ENCODE assay signal across 8 mouse cellular contexts in the genomic region with DNA sequence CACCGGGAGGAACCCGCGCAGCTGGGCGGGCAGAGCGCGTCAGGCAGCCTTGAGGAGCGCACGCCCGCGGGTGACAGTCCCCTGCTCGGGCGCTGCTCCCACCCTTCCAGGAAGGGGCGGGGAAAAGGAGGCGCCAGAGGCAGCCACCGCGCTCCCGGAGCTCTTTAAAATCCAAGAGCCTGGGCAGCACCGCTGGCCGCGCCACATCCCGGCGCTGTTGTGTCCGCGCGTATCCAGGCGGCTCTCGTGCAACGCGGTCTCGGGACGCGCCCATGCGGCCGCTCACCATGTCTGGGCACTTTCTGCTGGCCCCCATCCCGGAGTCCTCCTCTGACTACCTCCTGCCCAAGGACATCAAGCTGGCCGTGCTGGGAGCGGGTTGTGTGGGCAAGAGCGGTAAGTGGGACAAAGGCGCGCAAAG. TPM values are rescaled to one million over a fixed set of nuclear protein-coding genes. Genes with fewer than 3 reads are reported as not detected.
DNase-seq lines count a peak whose midpoint lies in the region; ATAC-seq and TF ChIP-seq lines count a peak whose summit lies in the region.

A gene (plus strand): TSS at position 127 of the 421 bp plus-strand sequence.

- DNase-seq in forebrain, embryonic 10.5 days (ENCODE audit: extremely low spot score, low spot score) = peak; percentile 86
- DNase-seq in liver, adult 2 months (ENCODE audit: extremely low read depth, low read depth, low spot score) = peak; percentile 54
- peak; percentile 79 for DNase-seq in midbrain, postnatal 0 days (ENCODE audit: low spot score)

- no peaks in the 10 kb centered on the region for H3K9me3 ChIP-seq in forebrain, embryonic 10.5 days
- no peaks in the 10 kb centered on the region for H3K9me3 ChIP-seq in heart, embryonic 13.5 days
- H3K9me3 ChIP-seq in kidney, embryonic 16.5 days (ENCODE audit: low read length) = no peaks in the 10 kb centered on the region
- no peaks in the 10 kb centered on the region for H3K9me3 ChIP-seq in midbrain, postnatal 0 days (ENCODE audit: low read length)
- no peaks in the 10 kb centered on the region for H3K9me3 ChIP-seq in stomach, embryonic 15.5 days

- TF ChIP-seq POLR2A in liver, adult 2 months (IDR thresholded peaks at IDR 0.05; ENCODE audit: extremely low read depth, insufficient read depth, low read length) = 0 out of 2 replicates have a peak, but pooled peaks have one; percentile 43

- peaks cover 28% of the 10 kb centered on the region for H3K36me3 ChIP-seq in forebrain, embryonic 10.5 days (replicated peaks)
- H3K36me3 ChIP-seq in heart, embryonic 13.5 days = 0 out of 2 replicates have a peak, but pooled peaks cover 2% of the 10 kb centered on the region
- peaks cover 3% of the 10 kb centered on the region; the same call in 1 of the 2 replicates for H3K36me3 ChIP-seq in kidney, embryonic 16.5 days (ENCODE audit: insufficient read depth, low read length)
- H3K36me3 ChIP-seq in liver, adult 2 months (ENCODE audit: control insufficient read depth, insufficient read depth, low read length) = no peaks in the 10 kb centered on the region
- H3K36me3 ChIP-seq in midbrain, postnatal 0 days (ENCODE audit: insufficient read depth, low read length) = 0 out of 2 replicates have a peak, but pooled peaks cover 3% of the 10 kb centered on the region
- no peaks in the 10 kb centered on the region for H3K36me3 ChIP-seq in stomach, embryonic 15.5 days

- WGBS in forebrain, embryonic 10.5 days = under 1% methylated on average over 40 of the region's 40 CpGs
- WGBS in heart, embryonic 13.5 days = under 1% methylated on average over 40 of the region's 40 CpGs
- WGBS in kidney, embryonic 16.5 days = under 1% methylated on average over 40 of the region's 40 CpGs
- under 1% methylated on average over 40 of the region's 40 CpGs for WGBS in liver, adult 2 months
- 0% methylated on average over 40 of the region's 40 CpGs for WGBS in midbrain, postnatal 0 days
- WGBS in stomach, embryonic 15.5 days = 0% methylated on average over 40 of the region's 40 CpGs

- no peaks in the 10 kb centered on the region for H3K27me3 ChIP-seq in forebrain, embryonic 10.5 days (ENCODE audit: poor library complexity, severe bottlenecking)
- peaks cover 7% of the 10 kb centered on the region; the same call in 1 of the 2 replicates for H3K27me3 ChIP-seq in heart, embryonic 13.5 days (replicated peaks)
- H3K27me3 ChIP-seq in kidney, embryonic 16.5 days (ENCODE audit: insufficient read depth, low read length) = no peaks in the 10 kb centered on the region
- no peaks in the 10 kb centered on the region for H3K27me3 ChIP-seq in liver, adult 2 months (ENCODE audit: control insufficient read depth, insufficient read depth, low read length)
- no peaks in the 10 kb centered on the region for H3K27me3 ChIP-seq in midbrain, postnatal 0 days (ENCODE audit: insufficient read depth, low read length)
- no peaks in the 10 kb centered on the region for H3K27me3 ChIP-seq in stomach, embryonic 15.5 days (replicated peaks)

- H3K79me2 ChIP-seq in liver, adult 2 months (ENCODE audit: control insufficient read depth, insufficient read depth, low read length) = no peaks in the 10 kb centered on the region

- H3K4me2 ChIP-seq in heart, embryonic 13.5 days = peak within 1 kb of the TSS; percentile 98
- peak within 1 kb of the TSS; percentile 94 for H3K4me2 ChIP-seq in kidney, embryonic 16.5 days (replicated peaks; ENCODE audit: low read depth, low read length)
- H3K4me2 ChIP-seq in midbrain, postnatal 0 days (ENCODE audit: low read depth, low read length, poor library complexity, severe bottlenecking) = peak within 1 kb of the TSS; percentile 99
- H3K4me2 ChIP-seq in stomach, embryonic 15.5 days = peak within 1 kb of the TSS; percentile 100

- H3K9ac ChIP-seq in heart, embryonic 13.5 days = peak within 1 kb of the TSS; percentile 82
- peak within 1 kb of the TSS; percentile 85 for H3K9ac ChIP-seq in kidney, embryonic 16.5 days (replicated peaks; ENCODE audit: low read length)
- peak within 1 kb of the TSS; percentile 48 for H3K9ac ChIP-seq in liver, adult 2 months (ENCODE audit: low read depth, low read length)
- H3K9ac ChIP-seq in midbrain, postnatal 0 days (replicated peaks; ENCODE audit: low read length, poor library complexity, severe bottlenecking) = peak within 1 kb of the TSS; percentile 64
- peak within 1 kb of the TSS; percentile 32; the same call in 1 of the 2 replicates for H3K9ac ChIP-seq in stomach, embryonic 15.5 days

- 0 out of 2 replicates have a peak, but pooled peaks have one; percentile 18 for TF ChIP-seq CTCF in liver, adult 2 months (IDR thresholded peaks at IDR 0.05; ENCODE audit: low read depth, low read length)
- TF ChIP-seq CTCF in midbrain, postnatal 0 days (IDR thresholded peaks at IDR 0.05) = peak; percentile 44

- H3K4me1 ChIP-seq in brown adipose tissue, adult 24 weeks (ENCODE audit: control insufficient read depth, insufficient read depth, insufficient read length, low read length) = no peaks in the 10 kb centered on the region
- peaks cover 27% of the 10 kb centered on the region for H3K4me1 ChIP-seq in forebrain, embryonic 10.5 days
- peaks cover 18% of the 10 kb centered on the region; the same call in 1 of the 2 replicates for H3K4me1 ChIP-seq in heart, embryonic 13.5 days
- peaks cover 30% of the 10 kb centered on the region for H3K4me1 ChIP-seq in kidney, embryonic 16.5 days (ENCODE audit: insufficient read depth, low read length)
- peaks cover 6% of the 10 kb centered on the region for H3K4me1 ChIP-seq in liver, adult 2 months (ENCODE audit: control insufficient read depth, insufficient read depth, low read length)
- 0 out of 2 replicates have a peak, but pooled peaks cover 2% of the 10 kb centered on the region for H3K4me1 ChIP-seq in midbrain, postnatal 0 days (ENCODE audit: insufficient read depth, low read length)
- peaks cover 9% of the 10 kb centered on the region; the same call in 1 of the 2 replicates for H3K4me1 ChIP-seq in stomach, embryonic 15.5 days

- peak within 1 kb of the TSS; percentile 70 for H3K4me3 ChIP-seq in brown adipose tissue, adult 24 weeks (ENCODE audit: insufficient read depth, low read depth, low read length)
- H3K4me3 ChIP-seq in forebrain, embryonic 10.5 days = peak within 1 kb of the TSS; percentile 86
- peak within 1 kb of the TSS; percentile 68 for H3K4me3 ChIP-seq in heart, embryonic 13.5 days
- H3K4me3 ChIP-seq in kidney, embryonic 16.5 days (ENCODE audit: low read length) = peak within 1 kb of the TSS; percentile 70
- peak within 1 kb of the TSS; percentile 63 for H3K4me3 ChIP-seq in liver, adult 2 months (ENCODE audit: insufficient read depth, low read depth, low read length)
- peak within 1 kb of the TSS; percentile 69 for H3K4me3 ChIP-seq in midbrain, postnatal 0 days (ENCODE audit: low read depth, low read length)
- H3K4me3 ChIP-seq in stomach, embryonic 15.5 days (replicated peaks) = peak within 1 kb of the TSS; percentile 65

- peak; percentile 83 for ATAC-seq in CD4-positive, CD25-positive, alpha-beta regulatory T cell, adult 4 months
- peak; percentile 83 for ATAC-seq in heart, embryonic 13.5 days (ENCODE audit: extremely low read depth, insufficient number of reproducible peaks, low FRiP score, low TSS enrichment)
- ATAC-seq in kidney, embryonic 16.5 days (ENCODE audit: low FRiP score, low TSS enrichment) = peak; percentile 92
- peak; percentile 85 for ATAC-seq in midbrain, postnatal 0 days (ENCODE audit: low FRiP score)
- peak; percentile 86 for ATAC-seq in stomach, embryonic 15.5 days (ENCODE audit: insufficient read depth, low FRiP score, low read depth)

- H3K27ac ChIP-seq in brown adipose tissue, adult 24 weeks (replicated peaks; ENCODE audit: low read depth, low read length) = peak within 1 kb of the TSS; percentile 17; the same call in 1 of the 2 replicates
- peak within 1 kb of the TSS; percentile 94 for H3K27ac ChIP-seq in forebrain, embryonic 10.5 days
- H3K27ac ChIP-seq in heart, embryonic 13.5 days (replicated peaks) = peak within 1 kb of the TSS; percentile 57
- H3K27ac ChIP-seq in kidney, embryonic 16.5 days (ENCODE audit: low read length) = peak within 1 kb of the TSS; percentile 81
- peak within 1 kb of the TSS; percentile 26; the same call in 1 of the 2 replicates for H3K27ac ChIP-seq in liver, adult 2 months (replicated peaks; ENCODE audit: insufficient read depth, low read depth, low read length)
- no peak within 1 kb of the TSS for H3K27ac ChIP-seq in midbrain, postnatal 0 days (ENCODE audit: low read depth, low read length)
- peak within 1 kb of the TSS; percentile 65; the same call in 1 of the 2 replicates for H3K27ac ChIP-seq in stomach, embryonic 15.5 days

RNA-seq across cellular contexts. Expression of the gene that starts here (rescaled TPM):
- 1 to 10 TPM; 3.1 to 3.2 TPM for polyA plus RNA-seq in CD4-positive, CD25-positive, alpha-beta regulatory T cell, adult 4 months (2017; shearing (Covaris generic))
- polyA plus RNA-seq in brown adipose tissue, adult 24 weeks (2012; ENCODE audit: insufficient read depth, insufficient read length, missing spikeins) = 1.5 and 5.1 TPM in 2 replicates
- 37.4 and 39.5 TPM in 2 replicates for polyA plus RNA-seq in forebrain, embryonic 10.5 days (2016; fragmentation: Nextera tagmentation; extraction: Ambion mirVana)
- 8.1 and 10.7 TPM in 2 replicates for polyA plus RNA-seq in heart, embryonic 13.5 days (2015; fragmentation: Nextera tagmentation; extraction: Ambion mirVana)
- polyA plus RNA-seq in kidney, embryonic 16.5 days (2015; fragmentation: Nextera tagmentation; extraction: Ambion mirVana) = 90.6 and 100 TPM in 2 replicates
- 0.67 TPM in 1 of 2 replicates, not detected in the other for total RNA-seq in liver, adult 2 months (2014; rRNA removed)
- 0.52 and 0.87 TPM in 2 replicates for polyA plus RNA-seq in liver, adult 2 months (2012; rRNA removed)
- 14.6 and 18.3 TPM in 2 replicates for total RNA-seq in midbrain, postnatal 0 days (2014; rRNA removed)
- polyA plus RNA-seq in midbrain, postnatal 0 days (2015; fragmentation: Nextera tagmentation; extraction: Ambion mirVana) = 17.8 and 18.8 TPM in 2 replicates
- polyA plus RNA-seq in stomach, embryonic 15.5 days (2015; fragmentation: Nextera tagmentation; extraction: Ambion mirVana) = 16.4 and 18.1 TPM in 2 replicates

Comparison
In these comparisons a context has a peak if more than half of its experiments do, and no peak if none do; other contexts are left out.
1. Peak in DNase-seq, H3K4me3 ChIP-seq, H3K27ac ChIP-seq and H3K9ac ChIP-seq in liver, adult 2 months; RNA of the gene not detected or under 1 TPM.
2. H3K9ac ChIP-seq: peak in every context shown above with its lines; median percentile 85 in kidney, embryonic 16.5 days; 82 in heart, embryonic 13.5 days; 64 in midbrain, postnatal 0 days; 48 in liver, adult 2 months; 32 in stomach, embryonic 15.5 days.